Mouse (Mus musculus): ENCODE data around the gene Rhobtb3.

GRCm38 (mm10) chr13:75914151-75914550 lies 29.6 kb downstream of the Rhobtb3 start:
- TF ChIP-seq CTCF (IDR thresholded peaks at IDR 0.05; ENCODE audit: insufficient read depth, low read depth, low read length) (no peak), POLR2A (IDR thresholded peaks at IDR 0.05; ENCODE audit: insufficient read depth, low read depth, low read length) (no peak)

Measured in olfactory bulb, adult 2 months (tissue).